7 mouse cellular contexts compared by ENCODE assay signal in genomic region chr9:48494817-48495547, GRCm38 (mm10). TPM values are rescaled to one million over a fixed set of nuclear protein-coding genes. Genes with fewer than 3 reads are reported as not detected.
DNase-seq lines count a peak whose midpoint lies in the region; ATAC-seq lines count a peak whose summit lies in the region.

Gene Rbm7, minus strand, starts transcription at chr9:48495299.
Gene Gm5617, plus strand, starts transcription at chr9:48495442.

- peaks cover 6% of the 10 kb centered on the region; the same call in 1 of the 2 replicates for H3K4me1 ChIP-seq in intestine, embryonic 15.5 days (replicated peaks)
- peaks cover 16% of the 10 kb centered on the region for H3K4me1 ChIP-seq in midbrain, embryonic 10.5 days

- H3K27me3 ChIP-seq in intestine, embryonic 15.5 days (replicated peaks) = no peaks in the 10 kb centered on the region
- no peaks in the 10 kb centered on the region for H3K27me3 ChIP-seq in midbrain, embryonic 10.5 days (ENCODE audit: low read depth, poor library complexity, severe bottlenecking)

- H3K4me2 ChIP-seq in intestine, embryonic 15.5 days (replicated peaks) = peak within 1 kb of the TSS; percentile 82

- intact Hi-C loops in gastrocnemius, postnatal 36 days (cut with DNase I) = loop anchor here (2.0 kb wide), 1 partner anchor 14 kb away; the partner anchor contains the start of gene Rexo2
- intact Hi-C loops in left cerebral cortex, postnatal 25 days (cut with DNase I) = loop anchor here (1.0 to 2.0 kb wide), 2 partner anchors 15 to 64 kb away; partner anchors contain the start of gene Rexo2

- H3K4me3 ChIP-seq in intestine, embryonic 15.5 days (replicated peaks) = peak within 1 kb of the TSS; percentile 88
- peak within 1 kb of the TSS; percentile 86 for H3K4me3 ChIP-seq in midbrain, embryonic 10.5 days

- ATAC-seq in intestine, embryonic 15.5 days = peak; percentile 100

- peaks cover 22% of the 10 kb centered on the region for H3K36me3 ChIP-seq in intestine, embryonic 15.5 days
- H3K36me3 ChIP-seq in midbrain, embryonic 10.5 days = peaks cover 38% of the 10 kb centered on the region

- H3K9me3 ChIP-seq in intestine, embryonic 15.5 days = no peaks in the 10 kb centered on the region
- no peaks in the 10 kb centered on the region for H3K9me3 ChIP-seq in midbrain, embryonic 10.5 days (replicated peaks)

- H3K9ac ChIP-seq in intestine, embryonic 15.5 days = peak within 1 kb of the TSS; percentile 93

- peak within 1 kb of the TSS; percentile 90 for H3K27ac ChIP-seq in intestine, embryonic 15.5 days
- H3K27ac ChIP-seq in midbrain, embryonic 10.5 days (replicated peaks) = peak within 1 kb of the TSS; percentile 96

- under 1% methylated on average over 71 of the region's 72 CpGs for WGBS in intestine, embryonic 15.5 days
- under 1% methylated on average over 72 of the region's 72 CpGs for WGBS in midbrain, embryonic 10.5 days

- peak; percentile 96 for DNase-seq in adrenal gland, adult 2 months
- peak; percentile 93 for DNase-seq in embryo, embryonic 11.5 days (ENCODE audit: low read depth, low spot score)
- peak; percentile 90 to 91 for DNase-seq in gastrocnemius, postnatal 36 days
- DNase-seq in left cerebral cortex, postnatal 25 days (ENCODE audit: low spot score in 2 of 2) = peak; percentile 93 to 97
- peak; percentile 93 for DNase-seq in midbrain, embryonic 10.5 days (ENCODE audit: low spot score)
- DNase-seq in right cerebral cortex, postnatal 4 days = peak; percentile 91

RNA-seq across cellular contexts. Expression of gene Rbm7, which starts in this region (rescaled TPM):
- total RNA-seq in adrenal gland, adult 2 months (2021) = 10 to 100 TPM; 65.6 to 70.5 TPM
- polyA plus RNA-seq in adrenal gland, adult 2 months (2012; rRNA removed) = 10.1 and 11.0 TPM in 2 replicates
- 10 to 100 TPM; 12.6 to 12.7 TPM for total RNA-seq in gastrocnemius, postnatal 36 days (2021)
- polyA plus RNA-seq in intestine, embryonic 15.5 days (2015; fragmentation: Nextera tagmentation; extraction: Ambion mirVana) = 105 and 121 TPM in 2 replicates
- total RNA-seq in left cerebral cortex, postnatal 25 days (2021) = 10 to 100 TPM; 34.3 to 35.5 TPM
- polyA plus RNA-seq in midbrain, embryonic 10.5 days (2016; fragmentation: Nextera tagmentation; extraction: Ambion mirVana) = 106 and 112 TPM in 2 replicates

RNA-seq across cellular contexts. Expression of gene Gm5617, which starts in this region (rescaled TPM):
- total RNA-seq in adrenal gland, adult 2 months (2021) = 10 to 100 TPM; 47.1 to 47.9 TPM
- polyA plus RNA-seq in adrenal gland, adult 2 months (2012; rRNA removed) = 149 and 188 TPM in 2 replicates
- total RNA-seq in gastrocnemius, postnatal 36 days (2021) = 10 to 100 TPM in 1 of 2 experiments, 1 to 10 TPM in 1; 9.2 to 10.1 TPM
- polyA plus RNA-seq in intestine, embryonic 15.5 days (2015; fragmentation: Nextera tagmentation; extraction: Ambion mirVana) = 27.8 and 30.2 TPM in 2 replicates
- 10 to 100 TPM; 11.2 to 12.0 TPM for total RNA-seq in left cerebral cortex, postnatal 25 days (2021)
- 34.1 and 36.7 TPM in 2 replicates for polyA plus RNA-seq in midbrain, embryonic 10.5 days (2016; fragmentation: Nextera tagmentation; extraction: Ambion mirVana)

Comparison
In these comparisons a context has a peak if more than half of its experiments do, and no peak if none do; other contexts are left out.
1. Peak in every context shown above with its lines: DNase-seq, ATAC-seq, H3K4me3 ChIP-seq and H3K27ac ChIP-seq.